Mouse (Mus musculus): ENCODE measurements around the gene Hoxd10. TPM values are rescaled to one million over a fixed set of nuclear protein-coding genes. Genes with fewer than 3 reads are reported as not detected.
A peak's percentile ranks its signal among the peaks of the same experiment; 100 is the strongest.

The Hoxd10 gene
- polyA plus RNA-seq, 1 experiment from 2014 or later: not detected

DNA sequence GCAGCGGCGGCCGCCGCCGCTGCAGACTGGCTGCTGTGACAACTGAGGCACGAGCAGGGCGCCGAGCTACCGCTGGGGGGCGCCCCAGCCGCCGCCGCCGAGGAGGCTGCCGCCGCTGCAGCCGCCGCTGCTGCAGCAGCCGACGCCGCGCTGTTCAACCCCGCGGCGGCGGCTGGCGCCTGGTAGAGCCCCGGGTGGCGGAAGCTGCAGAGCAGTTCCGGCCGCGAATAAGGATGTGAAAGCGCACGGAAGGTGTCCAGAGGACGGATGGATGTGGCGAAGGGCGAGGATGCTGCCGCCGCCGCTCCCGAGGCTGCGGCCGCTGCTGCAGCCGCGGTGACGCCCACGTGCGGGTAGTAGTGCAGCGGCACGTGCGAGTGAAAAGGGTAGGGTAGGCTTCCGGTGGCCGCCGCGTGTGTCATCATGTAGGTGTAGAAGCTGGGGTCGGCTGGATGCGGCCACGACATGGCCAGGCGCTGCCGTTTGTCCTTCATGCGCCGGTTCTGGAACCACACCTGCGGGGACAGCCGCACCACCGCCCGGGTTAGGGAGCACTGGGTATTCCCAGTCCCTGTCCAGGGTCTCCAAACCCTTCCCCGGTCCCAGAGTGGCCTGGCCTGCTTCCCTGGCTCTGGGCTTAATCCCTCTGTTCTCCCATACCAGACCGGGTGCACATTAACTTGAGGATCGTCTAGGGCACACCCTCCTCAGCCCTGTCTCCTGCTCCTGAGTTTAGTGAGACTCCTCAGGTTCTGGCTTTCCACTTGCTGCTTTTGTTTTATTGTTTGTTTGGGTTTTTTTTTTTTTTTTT lies 35.7 kb upstream of the Hoxd10 start:
- Histone ChIP-seq H3K4me1 (ENCODE audit: control insufficient read depth, insufficient read depth, low read depth, low read length) (peaks cover 6% of the 10 kb centered on the region), H3K27ac (ENCODE audit: low read depth, low read length) (no peak overlapping the region), H3K9ac (ENCODE audit: low read depth, low read length) (peak overlapping the region; percentile 48), H3K4me3 (ENCODE audit: low read length) (peak overlapping the region; percentile 37), H3K27me3 (replicated peaks; ENCODE audit: control insufficient read depth, insufficient read depth, low read length) (peaks cover 47% of the 10 kb centered on the region), H3K9me3 (ENCODE audit: control insufficient read depth, low read length) (no peaks in the 10 kb centered on the region; the same call in 1 of the 2 replicates), H3K4me2 (ENCODE audit: low read length) (peak overlapping the region; percentile 59), H3K36me3 (ENCODE audit: control insufficient read depth, insufficient read depth, low read length) (no peaks in the 10 kb centered on the region)
- ATAC-seq: no peak
- under 1% methylated on average over 38 of the region's 69 CpGs for WGBS

DNA sequence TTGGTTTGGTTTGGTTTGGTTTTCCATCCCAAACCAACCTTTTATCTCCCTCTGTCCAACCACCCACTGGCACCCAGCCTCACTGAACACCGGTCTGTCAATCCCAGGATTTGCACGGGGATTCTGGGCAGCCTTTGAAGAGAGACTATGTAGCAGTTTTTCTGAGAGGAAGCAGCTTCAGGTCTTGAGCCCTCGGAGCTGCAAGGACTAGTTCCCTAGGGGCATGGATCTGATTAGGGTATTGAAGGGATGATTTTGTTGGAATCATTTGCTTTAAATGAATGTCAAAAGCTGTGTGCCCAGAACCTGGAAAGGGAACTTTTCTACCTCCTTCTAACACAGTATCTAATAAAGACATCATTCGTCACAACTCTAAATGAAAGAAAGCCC lies 35.1 kb upstream of the Hoxd10 start:
- Histone ChIP-seq H3K4me3 (ENCODE audit: low read length) (no peak overlapping the region), H3K4me2 (ENCODE audit: low read length) (no peak overlapping the region), H3K4me1 (ENCODE audit: control insufficient read depth, insufficient read depth, low read depth, low read length) (peaks cover 6% of the 10 kb centered on the region), H3K36me3 (ENCODE audit: control insufficient read depth, insufficient read depth, low read length) (no peaks in the 10 kb centered on the region), H3K9me3 (ENCODE audit: control insufficient read depth, low read length) (no peaks in the 10 kb centered on the region; the same call in 1 of the 2 replicates), H3K27ac (ENCODE audit: low read depth, low read length) (no peak overlapping the region), H3K27me3 (replicated peaks; ENCODE audit: control insufficient read depth, insufficient read depth, low read length) (peaks cover 50% of the 10 kb centered on the region), H3K9ac (ENCODE audit: low read depth, low read length) (no peak overlapping the region)
- ATAC-seq: no peak
- WGBS: 8% methylated on average over 4 of the region's 4 CpGs

DNA sequence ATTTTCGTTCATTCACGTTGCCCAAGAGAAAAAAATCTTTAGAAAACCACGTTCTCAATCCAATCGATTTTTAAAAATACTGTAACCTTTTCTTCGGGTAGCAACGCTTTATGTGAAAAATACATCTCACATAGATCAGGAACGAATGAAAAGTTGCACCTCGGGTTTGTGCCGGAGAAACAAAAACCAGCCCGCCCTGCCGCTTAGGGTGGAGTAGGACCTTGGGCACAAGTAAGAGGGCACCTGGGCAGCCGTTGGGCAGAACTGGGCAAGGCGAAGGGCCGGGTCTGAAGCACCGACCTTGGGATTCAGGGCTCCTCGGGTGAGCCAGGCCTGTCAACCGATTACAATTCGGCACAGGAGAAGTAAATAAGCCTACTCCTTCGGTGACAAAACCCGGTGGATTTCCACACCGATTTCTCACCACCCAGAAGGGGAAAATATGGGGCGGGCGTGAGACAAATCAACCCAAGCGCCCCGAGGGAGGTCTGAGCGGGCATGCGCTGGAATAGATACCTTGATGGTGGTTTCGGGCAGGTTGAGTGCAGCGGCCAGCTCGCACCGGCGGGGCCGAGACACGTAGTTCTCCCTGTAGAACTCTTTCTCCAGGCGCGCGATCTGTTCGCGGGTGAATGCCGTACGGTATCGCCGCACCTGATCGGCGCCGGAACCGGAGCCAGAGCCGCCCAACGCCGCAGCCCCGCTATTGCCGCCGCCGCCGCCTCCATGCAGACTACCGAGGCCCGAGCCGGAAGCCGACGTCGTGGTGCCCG lies 34.3 kb upstream of the Hoxd10 start:
- H3K4me2 ChIP-seq (ENCODE audit: low read length): no peak overlapping the region
- peak overlapping the region; percentile 14 for H3K4me3 ChIP-seq (ENCODE audit: low read length)
- H3K4me1 ChIP-seq (ENCODE audit: control insufficient read depth, insufficient read depth, low read depth, low read length): peaks cover 6% of the 10 kb centered on the region
- H3K9me3 ChIP-seq (ENCODE audit: control insufficient read depth, low read length): no peaks in the 10 kb centered on the region; the same call in 1 of the 2 replicates
- no peak overlapping the region for H3K27ac ChIP-seq (ENCODE audit: low read depth, low read length)
- peaks cover 48% of the 10 kb centered on the region for H3K27me3 ChIP-seq (replicated peaks; ENCODE audit: control insufficient read depth, insufficient read depth, low read length)
- ATAC-seq: no peak
- H3K36me3 ChIP-seq (ENCODE audit: control insufficient read depth, insufficient read depth, low read length): no peaks in the 10 kb centered on the region
- H3K9ac ChIP-seq (ENCODE audit: low read depth, low read length): no peak overlapping the region
- 3% methylated on average over 59 of the region's 62 CpGs for WGBS

DNA sequence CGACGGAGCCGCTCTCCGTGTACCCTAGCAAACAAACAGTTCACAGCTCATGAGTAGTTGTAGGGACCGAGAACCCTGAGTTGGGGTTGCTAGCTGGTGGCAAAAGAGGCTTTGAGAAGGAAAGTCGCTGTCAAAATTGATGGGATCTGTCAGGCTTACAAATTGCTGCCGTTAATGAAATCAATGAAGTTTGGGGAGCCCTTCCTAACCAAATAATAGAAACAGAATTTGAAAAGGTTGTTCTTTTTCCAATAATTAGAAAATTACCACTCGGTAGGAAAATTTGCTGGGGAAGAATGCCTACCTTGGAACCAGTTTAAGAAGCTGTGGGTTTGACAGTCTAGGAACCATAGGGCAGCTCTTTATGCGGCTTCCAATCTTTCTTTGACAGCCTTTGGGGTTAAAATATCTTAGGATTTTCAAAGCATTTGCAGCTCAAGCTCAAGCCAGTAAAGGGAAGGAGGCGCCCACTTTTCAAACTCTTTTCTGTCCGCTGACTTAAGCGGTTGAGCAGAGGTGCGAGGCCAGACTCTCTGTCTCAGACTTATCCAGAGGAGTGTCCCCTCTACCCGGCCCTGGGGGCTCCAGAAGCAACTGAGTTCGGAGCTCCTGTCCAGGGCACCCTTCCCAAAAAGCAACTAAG lies 33.6 kb upstream of the Hoxd10 start:
- H3K27me3 ChIP-seq (replicated peaks; ENCODE audit: control insufficient read depth, insufficient read depth, low read length): peaks cover 53% of the 10 kb centered on the region
- ATAC-seq: no peak
- peak overlapping the region; percentile 14; the same call in 1 of the 2 replicates for H3K4me3 ChIP-seq (ENCODE audit: low read length)
- H3K4me2 ChIP-seq (ENCODE audit: low read length): no peak overlapping the region
- peaks cover 6% of the 10 kb centered on the region for H3K4me1 ChIP-seq (ENCODE audit: control insufficient read depth, insufficient read depth, low read depth, low read length)
- no peaks in the 10 kb centered on the region for H3K36me3 ChIP-seq (ENCODE audit: control insufficient read depth, insufficient read depth, low read length)
- no peaks in the 10 kb centered on the region; the same call in 1 of the 2 replicates for H3K9me3 ChIP-seq (ENCODE audit: control insufficient read depth, low read length)
- H3K27ac ChIP-seq (ENCODE audit: low read depth, low read length): 0 out of 2 replicates have a peak overlapping the region, but pooled peaks have one; percentile 21
- WGBS: 1% methylated on average over 15 of the region's 15 CpGs
- no peak overlapping the region for H3K9ac ChIP-seq (ENCODE audit: low read depth, low read length)

DNA sequence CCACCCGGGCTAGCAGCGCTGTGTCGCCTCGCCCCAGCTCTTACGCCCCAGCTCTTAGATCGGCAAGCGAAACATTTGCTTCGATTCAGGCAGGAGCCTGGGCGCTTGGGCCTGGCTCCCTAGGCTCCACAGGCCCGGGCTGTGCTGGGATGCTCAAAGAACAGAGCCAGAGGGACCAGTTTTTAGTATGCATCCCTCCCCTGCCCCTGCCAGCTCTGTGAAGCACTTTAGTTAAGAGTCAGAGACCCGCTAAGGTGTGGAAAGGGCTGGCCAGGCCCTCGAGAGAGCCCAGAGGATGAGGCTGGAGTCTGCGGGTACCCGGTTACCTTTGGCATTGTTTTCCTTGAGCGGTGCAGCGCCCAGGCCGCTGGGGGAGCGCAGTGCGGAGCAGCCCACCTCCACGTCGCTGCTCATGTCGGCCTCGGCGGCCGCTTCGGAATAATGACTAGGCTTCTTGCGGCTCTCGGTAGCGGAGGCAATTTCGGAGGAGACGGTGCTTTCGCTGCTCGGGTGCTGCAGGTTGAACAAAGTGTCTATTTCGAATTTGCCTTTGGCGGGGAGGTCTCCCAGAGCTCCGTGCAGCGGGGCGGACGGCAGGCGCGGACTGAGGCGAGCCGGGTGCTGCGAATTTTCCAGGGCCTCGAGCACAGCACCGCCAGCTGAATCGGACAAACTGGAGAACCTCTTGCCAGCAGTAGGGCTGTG lies 32.9 kb upstream of the Hoxd10 start:
- Histone ChIP-seq H3K27me3 (replicated peaks; ENCODE audit: control insufficient read depth, insufficient read depth, low read length) (peaks cover 57% of the 10 kb centered on the region), H3K4me2 (ENCODE audit: low read length) (no peak overlapping the region), H3K4me3 (ENCODE audit: low read length) (peak overlapping the region; percentile 14), H3K36me3 (ENCODE audit: control insufficient read depth, insufficient read depth, low read length) (no peaks in the 10 kb centered on the region), H3K4me1 (ENCODE audit: control insufficient read depth, insufficient read depth, low read depth, low read length) (peaks cover 6% of the 10 kb centered on the region), H3K9me3 (ENCODE audit: control insufficient read depth, low read length) (no peaks in the 10 kb centered on the region; the same call in 1 of the 2 replicates), H3K27ac (ENCODE audit: low read depth, low read length) (0 out of 2 replicates have a peak overlapping the region, but pooled peaks have one; percentile 21), H3K9ac (ENCODE audit: low read depth, low read length) (no peak overlapping the region)
- WGBS: under 1% methylated on average over 47 of the region's 47 CpGs
- no peak for ATAC-seq

DNA sequence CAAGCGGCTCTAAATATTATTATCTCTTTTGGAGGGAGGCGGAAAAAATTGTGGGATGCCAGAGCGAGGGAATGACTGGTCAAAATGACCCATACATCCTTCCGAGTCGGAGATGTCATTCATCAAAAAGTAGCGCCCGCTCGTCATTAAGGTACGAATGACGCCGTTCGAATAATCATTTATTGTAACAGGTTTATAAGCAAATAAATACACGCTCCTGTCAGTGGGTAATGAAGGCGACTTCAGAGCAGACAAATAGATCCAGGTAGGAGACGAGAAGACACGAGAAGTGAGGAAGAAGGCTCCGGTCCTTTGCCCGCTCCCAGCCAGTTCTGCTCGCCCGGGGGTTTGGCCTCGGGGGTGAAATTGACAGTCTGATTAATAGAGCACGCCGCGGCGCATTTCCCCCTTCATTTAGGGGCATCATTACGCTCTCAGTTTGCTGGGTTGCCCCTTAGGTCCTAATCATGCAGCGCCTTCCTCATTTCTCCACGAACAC lies 32.2 kb upstream of the Hoxd10 start, which contains the start of gene Evx2:
Gene Evx2, minus strand, starts transcription at position 51 of the 499 bp plus-strand sequence.
- peaks cover 6% of the 10 kb centered on the region for H3K4me1 ChIP-seq (ENCODE audit: control insufficient read depth, insufficient read depth, low read depth, low read length)
- H3K4me3 ChIP-seq (ENCODE audit: low read length): peak within 1 kb of the TSS; percentile 14
- 2% methylated on average over 28 of the region's 28 CpGs for WGBS
- ATAC-seq: no peak
- H3K9me3 ChIP-seq (ENCODE audit: control insufficient read depth, low read length): no peaks in the 10 kb centered on the region; the same call in 1 of the 2 replicates
- H3K27ac ChIP-seq (ENCODE audit: low read depth, low read length): 0 out of 2 replicates have a peak within 1 kb of the TSS, but pooled peaks have one; percentile 21
- H3K4me2 ChIP-seq (ENCODE audit: low read length): no peak within 1 kb of the TSS
- peaks cover 57% of the 10 kb centered on the region for H3K27me3 ChIP-seq (replicated peaks; ENCODE audit: control insufficient read depth, insufficient read depth, low read length)
- no peak within 1 kb of the TSS for H3K9ac ChIP-seq (ENCODE audit: low read depth, low read length)
- H3K36me3 ChIP-seq (ENCODE audit: control insufficient read depth, insufficient read depth, low read length): no peaks in the 10 kb centered on the region

DNA sequence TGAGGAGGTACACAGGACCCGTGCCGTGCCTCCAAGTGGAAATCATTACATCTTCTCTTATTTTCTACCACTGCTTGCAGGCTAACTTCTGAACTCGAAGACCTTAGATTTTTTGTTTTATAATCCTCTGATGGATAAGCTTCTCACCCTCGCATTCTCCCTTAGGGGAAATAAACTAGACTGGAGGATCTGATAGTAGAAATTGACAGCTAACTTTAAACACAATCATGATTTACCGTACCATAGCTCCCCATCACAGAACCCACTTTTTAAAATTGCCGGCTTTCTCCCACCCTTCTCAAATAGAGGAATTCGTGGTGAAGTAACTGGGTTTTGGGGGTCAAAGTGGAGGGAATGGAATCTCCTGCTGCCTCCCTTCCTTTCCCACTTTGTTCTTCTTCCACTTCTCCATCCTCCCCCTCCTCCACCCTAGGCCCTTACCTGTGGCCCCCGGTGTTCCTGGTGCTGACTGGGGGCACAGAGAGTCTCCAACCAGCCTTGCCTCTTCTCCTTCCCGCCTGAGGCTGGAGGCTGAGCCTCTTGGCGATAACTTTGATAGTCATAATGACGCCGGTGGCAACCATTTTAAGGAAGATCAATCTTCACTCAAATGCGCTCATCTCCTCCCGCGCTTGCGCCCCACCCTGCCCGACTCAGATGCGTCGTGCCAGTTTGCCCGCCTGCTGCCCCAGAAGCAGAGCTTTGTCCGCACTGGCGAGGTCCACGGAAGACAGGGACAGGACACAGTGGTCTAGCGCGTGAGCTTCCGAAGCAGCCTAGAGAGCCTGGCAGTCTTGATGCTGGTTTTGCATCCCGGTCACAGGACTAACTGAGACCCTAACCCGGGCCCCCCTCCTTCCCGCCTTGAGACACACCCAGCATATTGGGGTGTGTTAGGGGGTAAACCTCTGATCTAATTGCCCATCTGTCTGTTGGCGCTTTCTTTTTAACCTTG lies 31.0 kb upstream of the Hoxd10 start:
- no peaks in the 10 kb centered on the region for H3K9me3 ChIP-seq (ENCODE audit: control insufficient read depth, low read length)
- no peak overlapping the region for H3K9ac ChIP-seq (ENCODE audit: low read depth, low read length)
- no peaks in the 10 kb centered on the region for H3K36me3 ChIP-seq (ENCODE audit: control insufficient read depth, insufficient read depth, low read length)
- 3% methylated on average over 30 of the region's 30 CpGs for WGBS
- no peak overlapping the region for H3K27ac ChIP-seq (ENCODE audit: low read depth, low read length)
- 0 out of 2 replicates have a peak, but pooled peaks have one; percentile 42 for ATAC-seq
- peaks cover 55% of the 10 kb centered on the region for H3K27me3 ChIP-seq (replicated peaks; ENCODE audit: control insufficient read depth, insufficient read depth, low read length)
- H3K4me3 ChIP-seq (ENCODE audit: low read length): peak overlapping the region; percentile 10; the same call in 1 of the 2 replicates
- peaks cover 4% of the 10 kb centered on the region for H3K4me1 ChIP-seq (ENCODE audit: control insufficient read depth, insufficient read depth, low read depth, low read length)
- H3K4me2 ChIP-seq (ENCODE audit: low read length): no peak overlapping the region
